Mouse (Mus musculus): Measurements from ENCODE around the gene Caln1.

Gene Caln1

DNA sequence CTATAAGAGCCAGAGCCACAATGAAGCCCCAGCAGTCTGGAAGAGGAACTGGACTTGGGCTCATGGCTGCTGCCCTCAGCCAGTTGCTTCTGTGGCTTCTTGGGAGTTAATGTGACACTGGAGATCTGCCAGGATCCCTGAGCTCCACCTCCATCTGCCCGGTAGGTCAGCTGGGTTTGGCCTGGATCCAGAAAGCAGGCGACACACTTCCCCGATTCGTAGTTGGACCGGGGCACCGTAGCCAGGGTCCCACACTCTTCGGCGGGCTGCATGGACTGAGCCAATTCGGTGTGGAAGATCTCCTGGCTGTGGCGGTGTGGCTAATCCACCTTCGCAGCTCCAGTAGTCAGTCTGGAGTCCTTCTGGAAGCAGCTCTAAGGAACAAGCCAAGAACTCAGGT, at the start of gene Caln1:
TSS of gene Caln1 (plus strand) at position 219 of the 400 bp plus-strand sequence.
- peak; percentile 23 for DNase-seq (ENCODE audit: low read depth, low spot score)

GRCm38 (mm10) chr5:130319783-130320182, 49.5 kb upstream of the Caln1 start:
- no peak for DNase-seq (ENCODE audit: low read depth, low spot score)

DNA sequence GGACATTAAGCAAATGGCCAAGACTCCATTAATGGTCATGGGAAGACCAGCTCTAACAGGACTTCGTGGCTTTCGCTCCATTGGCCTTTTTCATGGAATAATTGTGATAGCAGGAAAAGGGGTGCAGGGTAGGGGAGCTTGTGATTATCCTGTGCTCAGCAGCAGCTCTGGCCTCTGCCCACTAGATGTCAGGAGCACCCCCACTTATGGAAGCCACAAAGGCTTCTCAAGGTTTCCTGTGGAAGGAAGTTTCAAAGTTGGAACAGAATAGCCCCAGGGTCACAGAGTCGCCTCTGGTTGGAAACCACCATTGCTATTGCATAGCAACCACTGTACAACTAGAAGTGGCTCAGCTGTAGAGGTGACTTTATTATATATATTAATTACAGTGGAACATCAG, 48.8 kb upstream of the Caln1 start:
- no peak for DNase-seq (ENCODE audit: low read depth, low spot score)

DNA sequence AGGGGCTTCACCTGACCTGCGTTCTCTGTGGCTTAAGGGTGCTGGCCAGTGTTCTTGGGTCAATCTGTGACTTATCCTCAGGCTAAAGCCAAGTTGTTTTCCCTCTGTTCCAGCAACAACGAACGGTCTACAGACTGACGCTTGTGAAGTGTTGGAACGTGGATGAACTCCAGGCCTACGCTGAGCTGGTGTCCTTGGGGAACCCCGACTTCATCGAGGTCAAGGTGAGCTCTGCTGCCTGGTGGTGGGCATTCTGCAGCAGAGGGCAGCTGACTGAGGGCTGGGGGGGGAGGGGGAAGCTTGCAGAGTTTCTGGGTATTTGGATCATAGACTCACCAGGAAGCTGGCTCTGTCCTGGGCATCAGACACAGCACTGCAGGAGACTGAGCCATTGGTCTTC, 43.8 kb upstream of the Caln1 start:
- no peak for DNase-seq (ENCODE audit: low read depth, low spot score)

GRCm38 (mm10) chr5:130327615-130328263, 41.5 kb upstream of the Caln1 start:
- DNase-seq (ENCODE audit: low read depth, low spot score): no peak

GRCm38 (mm10) chr5:130328366-130328765, 40.9 kb upstream of the Caln1 start:
- DNase-seq (ENCODE audit: low read depth, low spot score): no peak

GRCm38 (mm10) chr5:130329889-130330288, 39.4 kb upstream of the Caln1 start:
- DNase-seq (ENCODE audit: low read depth, low spot score): no peak

DNA sequence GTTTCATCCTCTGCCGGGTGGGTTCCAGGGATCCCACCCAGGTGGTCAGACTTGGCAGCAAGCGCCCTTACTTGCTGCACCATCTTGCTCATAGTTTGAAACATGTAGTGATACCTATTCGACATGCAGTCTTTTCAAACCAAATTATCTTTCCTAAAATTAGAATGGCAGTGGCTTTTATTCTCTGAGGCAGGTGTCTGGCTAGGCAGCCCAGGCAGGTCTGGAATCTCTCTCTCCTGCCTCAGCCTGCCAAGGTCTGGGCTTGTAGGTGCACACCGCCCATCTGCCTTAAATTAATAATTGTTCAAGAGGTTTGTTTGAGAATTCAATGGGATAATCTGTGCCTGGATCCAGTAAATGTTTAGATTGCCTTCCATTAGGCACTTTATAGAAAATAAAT, 38.5 kb upstream of the Caln1 start:
- no peak for DNase-seq (ENCODE audit: low read depth, low spot score)

GRCm38 (mm10) chr5:130331206-130331605, 38.0 kb upstream of the Caln1 start:
- no peak for DNase-seq (ENCODE audit: low read depth, low spot score)

- DNase-seq (ENCODE audit: low read depth, low spot score): no peak
Measured at GRCm38 (mm10) chr5:130333566-130333965, 35.7 kb upstream of the Caln1 start.

- DNase-seq (ENCODE audit: low read depth, low spot score): no peak
Measured at GRCm38 (mm10) chr5:130333971-130334370, 35.3 kb upstream of the Caln1 start.

DNA sequence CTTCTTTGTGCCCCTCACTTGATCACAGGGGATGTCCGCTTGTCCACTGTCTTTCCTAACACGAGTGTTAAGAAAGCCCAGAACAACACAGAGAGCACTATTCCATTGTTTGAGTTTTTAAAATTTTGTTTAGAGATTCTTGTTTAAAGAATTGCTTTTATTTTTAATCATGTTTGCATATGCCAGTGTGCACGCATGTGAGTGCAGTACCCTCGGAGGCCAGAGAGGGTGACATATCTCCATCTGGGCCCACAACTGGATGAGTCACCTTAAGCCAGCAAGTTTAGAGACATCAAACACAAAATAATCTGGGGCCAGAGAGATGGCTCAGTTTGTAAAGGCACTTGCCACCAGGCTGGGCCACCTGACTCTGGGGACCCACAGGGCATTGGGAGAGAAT, 33.8 kb upstream of the Caln1 start:
- DNase-seq (ENCODE audit: low read depth, low spot score): no peak

DNA sequence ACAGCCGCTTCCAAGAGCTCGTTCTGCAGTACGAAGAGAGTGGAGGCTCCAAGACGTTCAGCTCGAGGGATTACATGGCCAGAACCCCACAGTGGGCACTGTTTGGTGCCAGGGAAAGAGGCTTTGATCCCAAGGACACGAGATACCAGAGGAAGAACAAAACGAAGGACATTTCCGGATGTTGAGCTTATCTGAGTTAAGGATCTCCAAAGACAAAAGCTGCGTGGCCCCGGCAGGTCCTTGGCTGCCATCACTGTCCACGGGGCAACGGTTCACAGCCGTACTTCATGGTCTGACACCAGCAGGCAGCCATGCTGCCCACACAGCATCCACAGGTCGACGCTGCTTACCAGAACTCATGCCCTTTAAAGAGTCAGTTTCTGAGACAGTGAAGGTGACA, 28.6 kb upstream of the Caln1 start:
- no peak for DNase-seq (ENCODE audit: low read depth, low spot score)

DNA sequence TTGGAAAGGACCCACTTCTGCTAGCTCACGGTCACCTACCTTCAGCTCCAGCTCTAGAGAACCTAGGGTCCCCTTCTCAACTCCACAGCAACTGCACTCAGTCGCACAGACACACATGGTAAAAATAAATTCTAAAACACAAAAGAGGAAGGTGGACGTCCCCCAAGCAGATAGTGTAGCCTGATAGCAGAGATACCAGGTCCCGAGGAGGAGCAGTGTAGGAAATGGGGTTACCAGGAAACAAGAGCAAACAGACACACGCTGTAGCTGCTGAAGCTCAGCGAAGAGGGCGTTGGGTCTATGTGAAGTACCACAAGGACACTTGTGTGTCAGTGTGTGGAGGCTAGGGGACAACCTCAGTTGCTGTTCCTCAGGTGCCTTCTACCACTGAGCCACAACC, 24.3 kb upstream of the Caln1 start:
- DNase-seq (ENCODE audit: low read depth, low spot score): no peak

DNA sequence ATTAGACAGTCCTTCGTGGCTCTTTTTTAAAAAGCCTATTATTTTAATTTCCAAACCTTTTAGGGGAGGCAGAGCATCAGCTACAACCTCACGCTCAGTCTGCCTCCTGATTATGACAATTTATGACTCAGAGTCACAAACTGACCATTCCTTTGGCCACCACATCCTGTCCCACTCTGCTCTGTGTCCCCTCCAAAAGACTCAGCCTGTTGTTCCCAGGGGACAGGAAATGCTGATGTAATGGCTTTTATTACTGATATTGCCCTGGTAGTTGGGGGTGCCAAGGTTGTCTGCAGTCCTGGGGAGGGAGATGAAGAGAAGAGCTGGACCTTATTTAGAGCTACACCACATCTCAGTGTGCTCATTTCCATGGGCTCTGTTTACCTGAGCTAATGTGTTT, 23.4 kb upstream of the Caln1 start:
- DNase-seq (ENCODE audit: low read depth, low spot score): no peak

GRCm38 (mm10) chr5:130355223-130355622, 14.0 kb upstream of the Caln1 start:
- no peak for DNase-seq (ENCODE audit: low read depth, low spot score)

GRCm38 (mm10) chr5:130363111-130363510, 6.1 kb upstream of the Caln1 start:
- no peak for DNase-seq (ENCODE audit: low read depth, low spot score)

DNA sequence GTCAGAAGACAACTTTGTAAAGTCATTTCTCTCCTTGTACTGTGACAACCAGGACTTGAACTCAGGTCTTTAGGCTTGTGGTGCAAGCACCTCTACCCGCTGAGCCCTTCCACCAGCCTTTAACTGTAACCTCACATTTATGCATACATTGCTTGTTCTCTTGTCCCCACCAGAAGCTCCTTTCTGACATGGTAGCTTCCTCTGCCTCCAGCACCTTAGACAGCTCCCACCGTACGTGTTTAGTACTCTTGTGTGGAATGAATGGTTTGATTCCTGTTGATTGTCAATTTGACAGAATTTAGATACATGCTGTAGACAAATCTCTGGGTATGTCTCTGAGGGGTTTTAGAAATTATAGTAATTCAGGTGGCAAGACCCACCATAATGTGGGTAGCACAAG, 5.5 kb upstream of the Caln1 start:
- no peak for DNase-seq (ENCODE audit: low read depth, low spot score)

DNA sequence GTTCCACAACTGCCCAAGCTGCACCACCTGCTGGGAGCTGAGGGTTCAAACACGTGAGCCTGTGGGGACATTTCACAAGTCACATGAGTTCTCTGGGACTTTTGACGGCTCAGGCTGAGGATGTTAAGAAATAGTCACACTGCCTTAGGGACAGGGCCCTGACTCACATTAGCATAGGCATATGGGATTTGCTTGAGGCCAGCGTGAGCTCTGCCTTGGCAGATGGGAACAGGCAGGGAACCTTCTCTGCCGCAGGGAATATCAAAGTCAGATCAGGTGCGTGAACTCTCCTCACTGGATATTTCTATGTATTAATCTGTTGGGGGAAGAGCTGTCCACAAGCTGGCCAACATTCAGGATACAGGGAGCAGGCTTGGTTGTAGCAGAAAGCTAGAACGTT, 1.0 kb upstream of the Caln1 start:
- DNase-seq (ENCODE audit: low read depth, low spot score): no peak

DNA sequence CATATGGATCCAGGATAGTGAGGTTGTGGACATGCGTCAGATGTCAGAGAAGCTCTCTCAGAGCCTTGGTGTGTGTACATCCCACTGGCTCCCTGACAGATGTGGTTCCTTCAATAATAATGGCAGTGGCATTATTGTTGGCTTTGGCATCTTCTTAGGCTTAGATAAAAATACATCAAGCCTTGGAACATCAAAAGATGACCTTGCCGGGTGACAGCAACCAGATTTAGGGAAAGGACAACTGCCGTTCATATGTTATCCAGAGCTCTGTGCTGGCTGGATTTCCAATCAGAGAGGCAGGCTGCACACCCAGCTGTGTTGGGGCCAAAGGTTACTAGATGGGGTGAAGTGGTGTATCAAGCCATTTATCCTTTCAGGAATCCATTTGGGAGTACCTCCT, 6.2 kb downstream of the Caln1 start:
- DNase-seq (ENCODE audit: low read depth, low spot score): no peak

- DNase-seq (ENCODE audit: low read depth, low spot score): no peak
Measured at GRCm38 (mm10) chr5:130384222-130384912, 15.1 kb downstream of the Caln1 start, which contains the start of gene A330070K13Rik. Gene A330070K13Rik, minus strand, starts transcription at chr5:130384631.

- DNase-seq (ENCODE audit: low read depth, low spot score): no peak
Measured at GRCm38 (mm10) chr5:130386418-130386817, 17.2 kb downstream of the Caln1 start.

DNA sequence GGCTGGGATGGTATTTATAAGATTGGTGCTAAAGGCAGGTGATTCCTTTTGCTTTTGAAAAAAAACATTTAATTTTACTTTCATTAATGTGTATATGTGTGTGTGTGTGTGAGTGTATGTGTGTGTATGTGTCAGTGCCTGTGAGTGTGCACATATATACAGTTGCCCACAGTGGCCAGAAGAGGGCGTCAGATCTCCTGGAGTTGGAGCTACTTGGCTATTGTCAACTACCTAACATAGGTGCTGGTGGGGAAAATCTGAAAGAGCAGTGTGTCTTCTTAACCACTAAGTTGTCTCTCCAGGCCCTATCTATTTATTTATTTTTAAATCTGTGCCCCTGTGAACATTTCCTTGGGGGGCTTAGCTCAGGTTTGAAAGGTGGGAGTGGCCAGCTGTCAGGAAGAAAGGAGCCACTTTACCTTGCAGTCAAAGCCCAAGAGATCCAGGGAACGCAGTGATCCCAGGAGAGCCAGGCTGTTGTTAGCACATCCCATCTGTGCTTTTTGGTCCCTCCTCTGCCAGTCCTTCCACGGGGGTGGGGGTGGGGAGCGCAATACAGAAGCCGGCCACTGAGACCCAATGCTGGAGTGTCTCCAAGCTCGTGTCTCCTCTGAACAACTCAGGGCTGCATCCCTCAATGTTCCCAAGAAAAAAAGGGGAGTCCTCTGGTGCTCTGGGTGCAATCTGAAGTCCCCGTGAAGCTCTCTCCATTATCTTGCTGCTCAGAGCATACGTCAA, 24.5 kb downstream of the Caln1 start:
- no peak for DNase-seq (ENCODE audit: low read depth, low spot score)
